Mouse (Mus musculus) neural tube, embryonic 10.5 days (tissue): ENCODE measurements around the gene Zfp248.

Experiments used
- DNase-seq: peaks from one replicate; pipeline ENCODE4 v3.0.0-alpha.2; 2017; ENCODE audit warnings: low spot score; ENCODE audit errors: extremely low spot score

The Zfp248 gene

GRCm38 (mm10) chr6:118455042-118455631, at the start of gene Zfp248:
Gene Zfp248 (minus strand): TSS chr6:118455528.
- peak; percentile 91 for DNase-seq

GRCm38 (mm10) chr6:118499010-118499409, 43.7 kb upstream of the Zfp248 start:
- DNase-seq: no peak

DNA sequence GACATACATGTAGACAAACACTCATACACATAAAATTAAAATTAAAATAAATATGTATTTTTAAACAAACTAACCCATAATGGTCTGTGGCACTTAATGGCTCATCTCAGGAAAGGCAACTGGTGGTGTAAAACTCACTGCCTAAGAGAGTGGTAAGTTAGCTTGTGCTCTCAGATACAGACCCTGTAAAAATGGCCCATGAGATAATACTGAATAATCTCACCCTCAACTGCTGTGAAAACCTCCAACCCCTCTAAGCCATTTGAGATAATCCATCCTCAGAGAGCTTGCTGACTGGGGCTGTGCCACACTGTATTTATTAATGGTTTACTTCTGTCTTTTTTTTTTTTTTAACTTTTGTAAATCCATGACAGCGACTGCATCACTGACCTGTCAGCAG, 26.8 kb upstream of the Zfp248 start:
- DNase-seq: no peak

GRCm38 (mm10) chr6:118478957-118479708, 23.8 kb upstream of the Zfp248 start, which contains the start of gene Zfp9:
Gene Zfp9 (minus strand): TSS chr6:118479320.
- peak; percentile 82 for DNase-seq

GRCm38 (mm10) chr6:118477875-118478785, 22.8 kb upstream of the Zfp248 start:
- peak; percentile 24 for DNase-seq

DNA sequence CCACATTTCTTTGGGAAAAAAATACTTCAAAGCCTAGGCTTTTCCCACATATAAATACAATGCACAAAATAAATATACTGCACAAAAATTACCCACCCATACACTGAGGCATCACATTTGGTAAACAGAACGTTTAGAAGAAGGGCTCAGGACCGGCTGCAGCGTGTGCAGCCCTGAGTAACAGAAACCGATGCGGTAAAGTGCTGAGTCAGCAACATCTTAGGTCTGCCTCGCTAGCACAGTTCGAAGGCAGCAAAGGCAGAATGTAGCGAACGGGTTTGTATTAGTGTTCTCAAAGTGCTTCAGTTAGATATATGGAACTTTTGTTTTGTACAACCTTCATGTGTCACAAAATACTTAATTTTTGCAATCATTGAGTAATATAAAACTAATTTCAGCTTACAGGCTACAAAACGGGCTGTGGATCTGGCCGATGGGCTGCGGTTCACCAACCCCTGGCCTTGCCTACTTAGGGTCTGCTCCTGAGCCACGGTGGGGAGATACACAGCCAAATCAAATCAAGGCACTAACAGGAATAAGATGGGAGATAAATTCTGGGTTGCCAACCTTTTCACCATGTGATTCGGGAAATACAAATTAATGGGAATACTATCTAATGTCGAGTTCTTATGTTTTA, 6.9 kb upstream of the Zfp248 start:
- DNase-seq: no peak

GRCm38 (mm10) chr6:118457726-118458125, 2.4 kb upstream of the Zfp248 start:
- no peak for DNase-seq

DNA sequence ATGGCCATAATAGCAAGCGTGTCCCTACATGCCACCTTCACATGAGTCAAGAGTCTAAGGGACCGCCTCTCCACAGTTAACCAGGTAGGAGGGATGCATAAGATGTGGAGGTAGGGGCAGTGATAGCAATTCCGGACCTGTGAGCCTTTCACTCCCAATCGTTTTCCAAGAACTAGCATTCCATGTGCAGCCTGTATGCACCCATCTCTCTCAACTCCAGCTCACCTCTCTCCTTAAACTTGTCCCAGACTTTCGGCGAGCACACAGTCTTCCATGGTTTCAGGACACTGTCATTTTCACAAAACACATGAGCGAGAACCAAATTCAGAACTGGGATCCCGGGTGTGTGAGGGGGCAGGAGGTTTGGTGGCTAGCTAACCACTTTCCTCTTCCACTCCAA, 876 bp downstream of the Zfp248 start:
- peak; percentile 31 for DNase-seq

DNA sequence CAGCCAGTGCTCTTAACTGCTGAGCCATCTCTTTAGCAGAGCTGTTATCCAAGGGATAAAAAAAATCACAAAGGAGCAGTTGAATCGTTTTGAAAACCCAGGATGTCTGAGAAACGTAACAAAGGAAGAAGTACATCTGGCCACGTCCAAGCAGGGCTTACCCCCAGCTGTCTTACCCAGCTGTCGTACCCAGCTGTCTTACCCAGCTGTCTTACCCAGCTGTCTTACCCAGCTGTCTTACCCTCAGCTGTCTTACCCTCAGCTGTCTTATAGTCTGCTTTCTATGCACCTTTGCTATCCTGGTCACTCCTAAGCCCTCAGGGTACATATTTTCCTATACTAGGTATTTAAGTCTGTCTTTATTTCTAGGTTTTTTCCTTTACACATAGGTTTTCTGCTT, 23.8 kb downstream of the Zfp248 start:
- DNase-seq: no peak

- no peak for DNase-seq
Measured at GRCm38 (mm10) chr6:118426666-118427065, 28.7 kb downstream of the Zfp248 start.

DNA sequence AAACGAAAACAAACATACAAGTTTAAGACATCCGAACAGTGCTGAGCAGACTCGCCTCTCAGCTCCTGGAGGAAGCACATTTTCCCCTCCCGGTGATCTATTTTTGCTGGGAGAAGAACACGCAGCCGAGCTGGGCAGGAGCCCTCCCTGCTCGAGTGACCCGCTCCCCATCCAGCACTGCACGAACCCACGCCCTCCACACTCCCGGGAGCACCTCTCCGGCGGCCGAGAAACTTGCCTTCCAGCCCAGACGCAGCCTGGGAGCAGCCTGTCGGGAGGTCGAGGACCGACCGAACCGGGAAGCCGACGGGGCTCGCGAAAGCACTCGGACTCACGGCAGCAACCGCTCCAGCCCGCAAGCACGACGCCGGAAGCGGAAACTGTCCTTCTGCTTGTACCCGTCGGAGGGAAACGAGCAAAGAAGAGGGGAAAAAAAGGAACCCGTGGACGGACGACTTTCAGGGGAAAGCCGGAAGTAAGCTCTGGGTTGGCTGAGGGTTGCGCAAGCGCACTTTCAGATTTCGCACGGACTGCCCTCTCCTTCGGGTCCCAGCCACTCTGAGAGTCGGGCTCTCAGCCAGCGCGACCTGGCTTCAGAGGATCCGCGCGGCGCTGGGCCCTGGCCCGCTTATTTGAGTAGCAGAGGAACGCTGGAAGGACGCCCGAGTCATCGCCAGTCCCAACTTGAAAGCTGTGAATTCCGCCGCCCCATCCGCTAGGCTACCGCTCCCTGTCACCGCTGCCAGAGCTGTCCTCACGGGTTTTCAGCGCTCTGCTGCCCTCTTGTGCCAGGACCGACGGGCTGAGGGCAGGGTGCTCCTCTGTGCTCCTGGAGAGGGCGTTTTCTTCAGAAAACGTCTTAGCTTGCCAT, 36.0 kb downstream of the Zfp248 start, which contains the start of gene Bms1:
Gene Bms1, minus strand, starts transcription at position 425 of the 871 bp plus-strand sequence.
- DNase-seq: peak; percentile 95

DNA sequence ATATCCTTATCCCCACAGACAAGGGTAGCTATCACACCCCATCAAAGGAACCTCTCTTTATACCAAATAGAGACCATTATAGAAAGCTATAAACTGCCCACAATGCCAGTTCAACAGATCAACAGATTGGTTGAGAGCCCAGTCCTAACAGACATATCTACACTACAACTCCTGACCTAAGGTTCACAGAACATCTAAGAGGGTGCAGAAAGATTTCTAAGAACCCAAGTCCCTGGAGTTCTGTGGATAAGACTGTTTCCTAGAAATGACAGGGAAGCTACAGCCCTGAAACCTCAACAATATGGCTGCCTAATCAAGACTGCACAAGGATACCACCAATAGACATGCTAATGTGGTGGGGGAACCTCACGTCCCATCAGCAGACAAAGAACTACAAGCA, 44.9 kb downstream of the Zfp248 start:
- no peak for DNase-seq

DNA sequence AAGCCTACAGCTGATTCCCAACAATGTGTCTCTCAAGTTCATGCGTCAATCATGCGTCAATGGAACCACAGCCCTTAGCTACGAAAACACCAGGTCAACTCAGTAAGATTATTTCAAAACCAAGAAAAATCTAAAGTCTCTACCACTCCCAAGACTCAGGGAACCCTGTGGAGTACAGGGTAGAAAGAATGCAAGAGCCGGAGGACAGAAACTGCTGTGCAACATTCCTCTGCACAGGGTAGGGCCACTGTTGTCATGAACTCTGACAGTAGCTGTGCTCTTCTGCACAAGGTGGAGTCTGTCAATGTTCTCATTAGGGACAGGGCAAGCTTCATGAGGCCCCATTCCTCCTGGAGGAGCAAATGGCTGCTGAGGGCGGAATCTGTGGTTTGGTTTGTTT, 46.8 kb downstream of the Zfp248 start:
- no peak for DNase-seq

DNA sequence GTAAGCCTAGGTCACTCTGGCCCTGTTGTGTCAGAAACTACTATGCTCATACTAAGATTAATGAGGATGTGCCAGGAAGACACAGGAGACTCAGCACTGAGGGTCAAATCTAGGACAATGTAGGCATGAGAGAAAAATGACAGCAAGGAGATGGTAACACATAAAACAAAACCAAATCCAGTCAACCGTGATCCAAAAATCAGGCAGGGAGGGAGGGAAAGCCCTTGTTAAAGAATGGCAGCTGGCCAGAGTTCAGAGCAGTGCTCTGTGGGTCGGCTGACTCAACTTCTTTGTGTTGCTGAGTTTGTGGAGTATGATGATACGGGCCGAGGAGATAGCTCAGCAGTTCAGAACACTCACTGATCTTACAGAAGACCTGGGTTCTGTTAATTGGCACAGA, 48.9 kb downstream of the Zfp248 start:
- DNase-seq: no peak

DNA sequence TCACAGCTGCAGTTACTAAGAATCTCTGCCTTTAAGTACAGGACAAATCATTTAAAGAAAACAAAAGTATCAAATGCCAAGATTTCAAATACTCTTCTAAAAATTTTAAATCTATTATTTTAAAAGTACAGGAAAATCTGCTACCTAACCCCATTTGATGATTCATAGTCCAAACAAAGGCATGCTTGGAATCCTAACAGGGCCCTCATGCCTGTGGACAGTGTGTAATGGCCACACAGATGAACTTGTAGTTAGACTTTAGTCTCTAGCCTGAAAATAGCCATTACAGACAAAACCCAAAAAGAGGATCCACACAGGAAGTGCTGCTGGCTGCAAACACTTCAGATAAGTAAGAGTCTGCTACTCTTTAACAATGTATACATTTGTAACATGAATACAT, 64.6 kb downstream of the Zfp248 start:
- no peak for DNase-seq

GRCm38 (mm10) chr6:118385962-118386361, 69.4 kb downstream of the Zfp248 start:
- DNase-seq: no peak

DNA sequence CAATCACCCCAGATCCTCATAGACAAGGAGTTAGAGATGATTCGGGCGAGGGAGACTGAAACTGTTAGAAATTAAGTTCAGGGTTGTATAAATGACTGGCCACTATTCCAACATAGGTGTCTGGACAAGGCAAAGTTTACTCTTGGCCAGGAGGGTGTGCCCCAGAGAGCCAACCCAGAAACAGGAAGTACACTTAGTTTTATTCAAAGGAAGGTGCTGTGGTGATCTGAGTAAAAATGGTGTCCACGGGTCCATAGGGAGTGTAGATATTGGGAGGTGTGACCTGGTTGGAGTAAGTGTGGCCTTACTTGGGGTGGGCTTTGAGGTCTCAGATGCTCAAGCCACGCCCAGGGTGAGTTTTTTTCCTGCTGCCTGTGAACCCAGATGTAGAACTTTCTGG, 74.1 kb downstream of the Zfp248 start:
- no peak for DNase-seq

GRCm38 (mm10) chr6:118380630-118381029, 74.7 kb downstream of the Zfp248 start:
- DNase-seq: no peak

DNA sequence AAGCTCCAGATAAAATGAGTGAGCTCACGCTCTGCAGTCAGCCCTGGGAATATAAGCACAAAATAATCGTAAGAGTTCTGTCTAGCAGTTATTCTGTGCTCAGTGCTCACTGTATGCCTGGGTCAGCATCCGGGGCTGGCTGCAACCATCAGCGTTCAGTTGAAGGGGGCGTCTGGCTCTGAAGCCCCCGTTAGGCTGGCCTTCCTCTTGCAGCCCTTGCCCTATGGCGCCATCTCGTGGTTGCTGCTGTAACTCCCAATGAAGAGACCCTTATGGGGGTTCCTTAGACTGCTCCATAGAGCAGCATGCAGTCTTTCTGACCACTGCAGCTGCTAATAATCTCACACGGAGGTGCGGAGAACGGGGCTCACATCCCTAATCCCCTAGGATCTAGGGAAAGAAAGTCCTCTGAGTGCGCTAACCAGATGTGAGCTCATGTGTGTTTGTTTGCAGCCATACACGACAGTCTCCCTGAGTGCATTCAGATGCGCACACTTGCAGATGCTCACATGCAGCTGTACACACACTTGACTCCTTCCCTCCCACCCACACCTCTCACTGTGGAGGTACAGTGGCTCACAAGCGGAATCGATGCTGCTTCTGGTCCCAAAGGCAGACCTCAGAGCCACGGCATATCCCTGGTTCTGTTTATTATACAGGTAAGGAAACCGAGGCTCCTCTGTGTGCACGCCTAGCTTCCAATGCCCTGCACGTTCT, 75.7 kb downstream of the Zfp248 start:
- peak; percentile 85 for DNase-seq

- DNase-seq: no peak
Measured at GRCm38 (mm10) chr6:118377611-118378010, 77.7 kb downstream of the Zfp248 start.
